Mouse (Mus musculus): ENCODE data around the gene Sept9. TPM values are rescaled to one million over a fixed set of nuclear protein-coding genes. Genes with fewer than 3 reads are reported as not detected.

Sept9 gene
- polyA plus RNA-seq, 1 experiment from 2014 or later = 111 TPM

- Histone ChIP-seq H3K9me3 (ENCODE audit: control insufficient read depth, low read length) (no peaks in the 10 kb centered on the region), H3K4me3 (ENCODE audit: low read depth, low read length) (no peak overlapping the region), H3K4me2 (no peak overlapping the region), H3K27me3 (replicated peaks; ENCODE audit: control insufficient read depth, insufficient read depth, low read length) (no peaks in the 10 kb centered on the region), H3K4me1 (replicated peaks; ENCODE audit: control insufficient read depth, insufficient read depth, low read length) (no peaks in the 10 kb centered on the region), H3K9ac (ENCODE audit: low read depth, low read length) (no peak overlapping the region), H3K36me3 (ENCODE audit: control insufficient read depth, insufficient read depth, low read length) (peaks cover 4% of the 10 kb centered on the region; the same call in 1 of the 2 replicates), H3K27ac (ENCODE audit: low read depth, low read length) (no peak overlapping the region)
- 89% methylated on average over 6 of the region's 6 CpGs for WGBS
- ATAC-seq (replicated peaks; ENCODE audit: low FRiP score) (no peak), DNase-seq (ENCODE audit: low spot score) (no peak)
Observed at GRCm38 (mm10) chr11:117299741-117300140, 100.3 kb downstream of the Sept9 start.

- 77% methylated on average over 4 of the region's 4 CpGs for WGBS
- DNase-seq (ENCODE audit: low spot score) (no peak), ATAC-seq (replicated peaks; ENCODE audit: low FRiP score) (no peak)
- Histone ChIP-seq H3K4me2 (no peak overlapping the region), H3K36me3 (ENCODE audit: control insufficient read depth, insufficient read depth, low read length) (peaks cover 4% of the 10 kb centered on the region; the same call in 1 of the 2 replicates), H3K27ac (ENCODE audit: low read depth, low read length) (no peak overlapping the region), H3K9ac (ENCODE audit: low read depth, low read length) (no peak overlapping the region), H3K9me3 (ENCODE audit: control insufficient read depth, low read length) (no peaks in the 10 kb centered on the region), H3K4me3 (ENCODE audit: low read depth, low read length) (no peak overlapping the region), H3K27me3 (replicated peaks; ENCODE audit: control insufficient read depth, insufficient read depth, low read length) (no peaks in the 10 kb centered on the region), H3K4me1 (replicated peaks; ENCODE audit: control insufficient read depth, insufficient read depth, low read length) (no peaks in the 10 kb centered on the region)
Observed at GRCm38 (mm10) chr11:117300809-117301208, 101.3 kb downstream of the Sept9 start.

DNA sequence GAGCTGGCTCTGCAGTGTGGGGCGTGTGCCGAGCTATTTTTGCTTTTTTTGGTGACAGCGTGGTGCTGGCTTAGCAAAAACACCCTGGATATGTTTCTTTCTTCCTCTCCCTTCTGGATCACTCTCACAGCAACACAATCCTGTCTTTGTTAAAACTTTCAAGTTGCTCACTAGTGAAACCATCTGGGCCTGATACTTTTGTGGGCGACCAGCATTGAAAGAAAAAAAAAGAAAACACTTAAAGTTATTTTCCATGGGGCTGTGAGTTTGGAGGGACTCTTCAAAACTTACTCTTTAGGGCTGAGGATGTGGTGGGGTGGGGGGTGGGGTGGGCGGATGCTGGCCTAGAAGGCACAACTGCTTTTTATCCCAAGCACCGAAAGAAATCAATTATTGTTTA lies 102.3 kb downstream of the Sept9 start:
- ATAC-seq (replicated peaks; ENCODE audit: low FRiP score) (no peak), DNase-seq (ENCODE audit: low spot score) (no peak)
- Histone ChIP-seq H3K4me3 (ENCODE audit: low read depth, low read length) (no peak overlapping the region), H3K9me3 (ENCODE audit: control insufficient read depth, low read length) (no peaks in the 10 kb centered on the region), H3K27ac (ENCODE audit: low read depth, low read length) (no peak overlapping the region), H3K36me3 (ENCODE audit: control insufficient read depth, insufficient read depth, low read length) (peaks cover 4% of the 10 kb centered on the region; the same call in 1 of the 2 replicates), H3K27me3 (replicated peaks; ENCODE audit: control insufficient read depth, insufficient read depth, low read length) (no peaks in the 10 kb centered on the region), H3K4me2 (no peak overlapping the region), H3K4me1 (replicated peaks; ENCODE audit: control insufficient read depth, insufficient read depth, low read length) (peaks cover 4% of the 10 kb centered on the region; the same call in 1 of the 2 replicates), H3K9ac (ENCODE audit: low read depth, low read length) (no peak overlapping the region)
- 73% methylated on average over 6 of the region's 6 CpGs for WGBS

DNA sequence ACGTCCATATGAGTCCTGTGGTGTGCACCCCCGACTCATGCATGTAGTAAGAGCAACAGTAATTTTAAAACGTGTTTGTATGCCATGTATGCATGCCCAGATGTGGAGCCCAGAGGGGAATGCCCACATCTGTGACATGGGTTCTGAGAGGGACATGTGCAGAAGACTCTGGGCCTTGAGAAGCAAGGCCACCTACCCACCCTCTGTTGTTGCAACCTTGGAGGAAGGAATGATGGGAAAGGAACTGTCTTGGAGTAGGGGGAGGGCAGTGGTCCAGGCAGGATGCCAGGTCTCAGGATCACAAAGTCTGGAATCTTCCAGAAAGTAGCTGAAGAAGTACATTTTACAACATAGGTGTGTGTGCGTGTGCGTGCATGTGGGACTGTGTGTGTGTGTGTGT lies 102.9 kb downstream of the Sept9 start:
- Histone ChIP-seq H3K4me1 (replicated peaks; ENCODE audit: control insufficient read depth, insufficient read depth, low read length) (peaks cover 7% of the 10 kb centered on the region; the same call in 1 of the 2 replicates), H3K36me3 (ENCODE audit: control insufficient read depth, insufficient read depth, low read length) (no peaks in the 10 kb centered on the region; the same call in 1 of the 2 replicates), H3K9ac (ENCODE audit: low read depth, low read length) (no peak overlapping the region), H3K27ac (ENCODE audit: low read depth, low read length) (no peak overlapping the region), H3K4me3 (ENCODE audit: low read depth, low read length) (no peak overlapping the region), H3K27me3 (replicated peaks; ENCODE audit: control insufficient read depth, insufficient read depth, low read length) (no peaks in the 10 kb centered on the region), H3K9me3 (ENCODE audit: control insufficient read depth, low read length) (no peaks in the 10 kb centered on the region), H3K4me2 (no peak overlapping the region)
- ATAC-seq (replicated peaks; ENCODE audit: low FRiP score) (no peak), DNase-seq (ENCODE audit: low spot score) (no peak)
- WGBS = 83% methylated on average over 5 of the region's 5 CpGs

- no peak overlapping the region for H3K4me2 ChIP-seq
- H3K4me1 ChIP-seq (replicated peaks; ENCODE audit: control insufficient read depth, insufficient read depth, low read length) = peaks cover 32% of the 10 kb centered on the region
- no peak for DNase-seq (ENCODE audit: low spot score)
- H3K27me3 ChIP-seq (replicated peaks; ENCODE audit: control insufficient read depth, insufficient read depth, low read length) = no peaks in the 10 kb centered on the region
- ATAC-seq (replicated peaks; ENCODE audit: low FRiP score) = no peak
- no peaks in the 10 kb centered on the region for H3K9me3 ChIP-seq (ENCODE audit: control insufficient read depth, low read length)
- 85% methylated on average over 7 of the region's 7 CpGs for WGBS
- H3K36me3 ChIP-seq (ENCODE audit: control insufficient read depth, insufficient read depth, low read length) = no peaks in the 10 kb centered on the region; the same call in 1 of the 2 replicates
- no peak overlapping the region for H3K9ac ChIP-seq (ENCODE audit: low read depth, low read length)
- no peak overlapping the region for H3K4me3 ChIP-seq (ENCODE audit: low read depth, low read length)
- no peak overlapping the region for H3K27ac ChIP-seq (ENCODE audit: low read depth, low read length)
Observed at GRCm38 (mm10) chr11:117305509-117306188, 106.2 kb downstream of the Sept9 start.

GRCm38 (mm10) chr11:117306311-117307088 lies 107.0 kb downstream of the Sept9 start:
- Histone ChIP-seq H3K27me3 (replicated peaks; ENCODE audit: control insufficient read depth, insufficient read depth, low read length) (no peaks in the 10 kb centered on the region), H3K9me3 (ENCODE audit: control insufficient read depth, low read length) (no peaks in the 10 kb centered on the region), H3K36me3 (ENCODE audit: control insufficient read depth, insufficient read depth, low read length) (no peaks in the 10 kb centered on the region; the same call in 1 of the 2 replicates), H3K4me3 (ENCODE audit: low read depth, low read length) (no peak overlapping the region), H3K4me2 (no peak overlapping the region), H3K27ac (ENCODE audit: low read depth, low read length) (no peak overlapping the region), H3K9ac (ENCODE audit: low read depth, low read length) (no peak overlapping the region), H3K4me1 (replicated peaks; ENCODE audit: control insufficient read depth, insufficient read depth, low read length) (peaks cover 33% of the 10 kb centered on the region)
- ATAC-seq (replicated peaks; ENCODE audit: low FRiP score) (no peak), DNase-seq (ENCODE audit: low spot score) (no peak)
- WGBS = 56% methylated on average over 14 of the region's 14 CpGs

GRCm38 (mm10) chr11:117307895-117308786 lies 108.7 kb downstream of the Sept9 start:
- Histone ChIP-seq H3K9ac (ENCODE audit: low read depth, low read length) (peak overlapping the region; percentile 8; the same call in 1 of the 2 replicates), H3K4me2 (peak overlapping the region; percentile 40), H3K9me3 (ENCODE audit: control insufficient read depth, low read length) (no peaks in the 10 kb centered on the region), H3K27ac (ENCODE audit: low read depth, low read length) (0 out of 2 replicates have a peak overlapping the region, but pooled peaks have one; percentile 33), H3K36me3 (ENCODE audit: control insufficient read depth, insufficient read depth, low read length) (no peaks in the 10 kb centered on the region; the same call in 1 of the 2 replicates), H3K4me3 (ENCODE audit: low read depth, low read length) (0 out of 2 replicates have a peak overlapping the region, but pooled peaks have one; percentile 14), H3K4me1 (replicated peaks; ENCODE audit: control insufficient read depth, insufficient read depth, low read length) (peaks cover 48% of the 10 kb centered on the region), H3K27me3 (replicated peaks; ENCODE audit: control insufficient read depth, insufficient read depth, low read length) (no peaks in the 10 kb centered on the region)
- DNase-seq (ENCODE audit: low spot score) (peak; percentile 73), ATAC-seq (replicated peaks; ENCODE audit: low FRiP score) (peak; percentile 85)
- 15% methylated on average over 13 of the region's 13 CpGs for WGBS
